Mouse (Mus musculus) forebrain, embryonic 10.5 days (tissue): ENCODE results near the gene Ppia. TPM values are rescaled to one million over a fixed set of nuclear protein-coding genes. Genes with fewer than 3 reads are reported as not detected.
"Not testable (repeated sequence)": the region's sequence is repeated elsewhere in the genome, so short reads cannot be mapped to it uniquely, and the experiment has no call there.

ENCODE experiments used
- DNase-seq: peaks from one replicate; pipeline ENCODE4 v3.0.0-alpha.2; 2017; ENCODE audit warnings: low spot score; ENCODE audit errors: extremely low spot score
- H3K27ac ChIP-seq: fragments of 300-500 bp; sonication (generic); 2 replicates; pipeline ENCODE4 v1.5.1; 2016; ENCODE audit warnings: mild to moderate bottlenecking
- H3K27me3 ChIP-seq: fragments of 300-500 bp; sonication (generic); 2 replicates; pipeline ENCODE4 v1.6.1; 2016; ENCODE audit warnings: mild to moderate bottlenecking; ENCODE audit not compliant: poor library complexity, severe bottlenecking
- H3K36me3 ChIP-seq: fragments of 300-500 bp; sonication (generic); replicated peaks from 2 replicates; pipeline ENCODE4 v1.6.1; 2016; ENCODE audit warnings: mild to moderate bottlenecking, moderate library complexity
- H3K4me1 ChIP-seq: fragments of 300-500 bp; sonication (generic); 2 replicates; pipeline ENCODE4 v1.6.1; 2016
- H3K4me3 ChIP-seq: fragments of 300-500 bp; sonication (generic); 2 replicates; pipeline ENCODE4 v1.5.1; 2016; ENCODE audit warnings: mild to moderate bottlenecking, moderate library complexity
- H3K9me3 ChIP-seq: fragments of 300-500 bp; sonication (generic); 2 replicates; pipeline ENCODE4 v1.6.1; 2016; ENCODE audit warnings: mild to moderate bottlenecking, moderate library complexity
- WGBS: fragments of 180-500 bp; shearing (Covaris S2); methylation state at CpG from one replicate; pipeline ENCODE4 v1.1.7; 2016; 5-methylcytosine and 5-hydroxymethylcytosine counted together
- polyA plus RNA-seq: library from polyadenylated mRNA; unstranded; fragments of >200 nt; fragmentation: Nextera tagmentation; extraction: Ambion mirVana; gene quantifications from 2 replicates; pipeline ENCODE4 v1.2.1, GENCODE M21; 2016

Ppia gene
- polyA plus RNA-seq, 1 experiment from 2014 or later = 6,009 TPM

GRCm38 (mm10) chr11:6410050-6410602, 5.1 kb upstream of the Ppia start:
- no peaks in the 10 kb centered on the region for H3K9me3 ChIP-seq
- H3K36me3 ChIP-seq = peaks cover 17% of the 10 kb centered on the region
- 58% methylated on average over 5 of the region's 5 CpGs for WGBS
- no peak overlapping the region for H3K27ac ChIP-seq
- peaks cover 33% of the 10 kb centered on the region for H3K4me1 ChIP-seq
- H3K4me3 ChIP-seq = no peak overlapping the region
- no peak for DNase-seq
- H3K27me3 ChIP-seq = no peaks in the 10 kb centered on the region

GRCm38 (mm10) chr11:6410755-6411154, 4.5 kb upstream of the Ppia start:
- 90% methylated on average over 5 of the region's 5 CpGs for whole genome bisulfite sequencing
- peaks cover 31% of the 10 kb centered on the region for H3K4me1 ChIP-seq
- H3K27ac ChIP-seq, DNase-seq, H3K9me3 ChIP-seq, H3K27me3 ChIP-seq, H3K4me3 ChIP-seq: not testable (repeated sequence)
- peaks cover 11% of the 10 kb centered on the region for H3K36me3 ChIP-seq

- no peaks in the 10 kb centered on the region for H3K9me3 ChIP-seq
- peaks cover 5% of the 10 kb centered on the region for H3K36me3 ChIP-seq
- WGBS = 9% methylated on average over 5 of the region's 5 CpGs
- no peaks in the 10 kb centered on the region for H3K27me3 ChIP-seq
- H3K4me3 ChIP-seq = no peak overlapping the region
- peak; percentile 79 for DNase-seq
- H3K4me1 ChIP-seq = peaks cover 22% of the 10 kb centered on the region
- no peak overlapping the region for H3K27ac ChIP-seq
Measured at GRCm38 (mm10) chr11:6411684-6412083, 3.6 kb upstream of the Ppia start.

- Histone ChIP-seq H3K4me3 (no peak overlapping the region), H3K4me1 (peaks cover 30% of the 10 kb centered on the region), H3K27ac (no peak overlapping the region), H3K36me3 (peaks cover 19% of the 10 kb centered on the region), H3K27me3 (no peaks in the 10 kb centered on the region), H3K9me3 (no peaks in the 10 kb centered on the region)
- WGBS = 95% methylated on average over 12 of the region's 12 CpGs
- DNase-seq = no peak
Measured at GRCm38 (mm10) chr11:6413264-6413663, 2.0 kb upstream of the Ppia start.

GRCm38 (mm10) chr11:6415551-6416404, 535 bp downstream of the Ppia start:
- Histone ChIP-seq H3K36me3 (peaks cover 42% of the 10 kb centered on the region), H3K27me3 (no peaks in the 10 kb centered on the region), H3K27ac (peak overlapping the region; percentile 99), H3K4me1 (peaks cover 31% of the 10 kb centered on the region), H3K4me3 (peak overlapping the region; percentile 96), H3K9me3 (no peaks in the 10 kb centered on the region)
- DNase-seq = peak; percentile 97
- under 1% methylated on average over 99 of the region's 102 CpGs for WGBS

GRCm38 (mm10) chr11:6416405-6417034, 1.3 kb downstream of the Ppia start:
- Histone ChIP-seq H3K4me3 (peak overlapping the region; percentile 96), H3K4me1 (peaks cover 31% of the 10 kb centered on the region), H3K9me3 (no peaks in the 10 kb centered on the region), H3K27me3 (no peaks in the 10 kb centered on the region), H3K36me3 (peaks cover 48% of the 10 kb centered on the region), H3K27ac (peak overlapping the region; percentile 99)
- 2% methylated on average over 30 of the region's 30 CpGs for WGBS
- DNase-seq = peak; percentile 73

- peaks cover 31% of the 10 kb centered on the region for H3K4me1 ChIP-seq
- H3K4me3 ChIP-seq = peak overlapping the region; percentile 96
- no peak for DNase-seq
- no peaks in the 10 kb centered on the region for H3K27me3 ChIP-seq
- peaks cover 53% of the 10 kb centered on the region for H3K36me3 ChIP-seq
- H3K9me3 ChIP-seq = no peaks in the 10 kb centered on the region
- peak overlapping the region; percentile 99; the same call in 1 of the 2 replicates for H3K27ac ChIP-seq
- WGBS = 58% methylated on average over 2 of the region's 2 CpGs
Measured at GRCm38 (mm10) chr11:6417069-6417468, 1.8 kb downstream of the Ppia start.

- DNase-seq = no peak
- Histone ChIP-seq H3K4me3 (peak overlapping the region; percentile 96), H3K36me3 (peaks cover 57% of the 10 kb centered on the region), H3K9me3 (no peaks in the 10 kb centered on the region), H3K4me1 (peaks cover 31% of the 10 kb centered on the region), H3K27ac (no peak overlapping the region), H3K27me3 (no peaks in the 10 kb centered on the region)
Measured at GRCm38 (mm10) chr11:6417490-6417889, 2.2 kb downstream of the Ppia start.

- 85% methylated on average over 5 of the region's 5 CpGs for WGBS
- H3K4me3 ChIP-seq = peak overlapping the region; percentile 96
- DNase-seq = no peak
- no peaks in the 10 kb centered on the region for H3K9me3 ChIP-seq
- peaks cover 70% of the 10 kb centered on the region for H3K36me3 ChIP-seq
- H3K4me1 ChIP-seq = peaks cover 31% of the 10 kb centered on the region
- H3K27me3 ChIP-seq = no peaks in the 10 kb centered on the region
- H3K27ac ChIP-seq = no peak overlapping the region
Measured at GRCm38 (mm10) chr11:6418751-6419150, 3.5 kb downstream of the Ppia start.

GRCm38 (mm10) chr11:6419156-6419555, 3.9 kb downstream of the Ppia start:
- peaks cover 74% of the 10 kb centered on the region for H3K36me3 ChIP-seq
- not testable (repeated sequence) for H3K27me3 ChIP-seq, H3K9me3 ChIP-seq, H3K27ac ChIP-seq, H3K4me3 ChIP-seq, DNase-seq
- 62% methylated on average over 4 of the region's 4 CpGs for WGBS
- H3K4me1 ChIP-seq = peaks cover 31% of the 10 kb centered on the region

- Histone ChIP-seq H3K9me3 (no peaks in the 10 kb centered on the region), H3K27ac (no peak overlapping the region), H3K27me3 (no peaks in the 10 kb centered on the region), H3K4me3 (no peak overlapping the region), H3K4me1 (peaks cover 21% of the 10 kb centered on the region), H3K36me3 (peaks cover 83% of the 10 kb centered on the region)
- 41% methylated on average over 1 of the region's 1 CpGs for WGBS
- no peak for DNase-seq
Measured at GRCm38 (mm10) chr11:6420283-6420703, 5.0 kb downstream of the Ppia start.

- DNase-seq = no peak
- H3K27ac ChIP-seq = no peak overlapping the region
- H3K36me3 ChIP-seq = peaks cover 87% of the 10 kb centered on the region
- no peak overlapping the region for H3K4me3 ChIP-seq
- 77% methylated on average over 2 of the region's 2 CpGs for WGBS
- no peaks in the 10 kb centered on the region for H3K9me3 ChIP-seq
- H3K4me1 ChIP-seq = peaks cover 18% of the 10 kb centered on the region
- no peaks in the 10 kb centered on the region for H3K27me3 ChIP-seq
Measured at GRCm38 (mm10) chr11:6420722-6421350, 5.6 kb downstream of the Ppia start.
